Mouse (Mus musculus): ENCODE data around the gene Suco. TPM values are rescaled to one million over a fixed set of nuclear protein-coding genes. Genes with fewer than 3 reads are reported as not detected.

Suco gene
- 16.7 and 22.3 TPM in 2 replicates for polyA plus RNA-seq (2014; fragmentation: Nextera tagmentation; extraction: Ambion mirVana)

DNA sequence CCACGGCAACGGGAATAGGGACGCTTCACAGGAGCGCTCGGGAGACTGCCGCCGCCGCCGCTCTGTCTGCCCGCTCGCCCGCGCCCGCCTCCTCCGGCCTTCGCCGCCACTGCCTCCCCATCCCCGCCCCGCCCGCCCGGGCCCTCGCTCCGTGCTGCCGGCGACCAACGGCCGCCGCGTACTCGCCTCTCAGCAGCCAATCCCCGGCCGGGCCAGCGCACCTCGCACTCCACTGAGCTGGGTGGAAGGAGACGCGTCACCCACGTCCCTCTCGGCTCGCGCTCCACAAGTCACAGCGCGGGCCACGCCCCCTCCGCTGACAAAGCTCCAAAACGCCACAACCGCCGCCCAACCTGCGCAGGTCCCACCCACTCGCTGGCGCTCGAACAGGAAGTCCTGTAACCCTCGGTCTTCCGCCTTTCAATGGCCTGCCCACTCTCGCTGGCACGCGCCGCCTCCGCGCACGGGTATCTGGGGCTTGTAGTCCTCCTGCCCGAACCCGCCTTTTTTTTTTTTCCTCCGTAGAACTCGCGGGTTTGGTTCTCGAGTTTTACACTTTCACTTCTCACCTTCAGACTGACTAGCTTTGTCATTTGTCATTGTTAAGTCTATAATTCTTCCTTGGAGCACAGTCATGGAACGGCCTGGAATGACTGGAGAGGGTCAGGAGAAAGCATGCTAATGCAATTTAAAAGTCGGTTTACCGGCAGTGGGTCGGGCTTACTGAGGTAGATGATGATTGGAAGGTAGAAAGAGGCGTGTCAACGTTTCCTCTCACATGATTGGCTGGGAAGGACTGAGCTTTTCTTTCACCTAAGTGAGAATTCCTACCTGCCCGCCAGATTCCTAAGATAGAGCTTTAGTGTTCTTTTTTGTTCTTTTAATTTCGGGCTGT lies at the start of gene Suco:
Suco (minus strand) TSS at position 130 of the 895 bp plus-strand sequence.
- Histone ChIP-seq H3K27me3 (replicated peaks; ENCODE audit: control insufficient read depth, insufficient read depth, low read length) (no peaks in the 10 kb centered on the region), H3K4me1 (replicated peaks; ENCODE audit: control insufficient read depth, insufficient read depth, low read length) (peaks cover 13% of the 10 kb centered on the region), H3K27ac (ENCODE audit: low read depth, low read length) (peak within 1 kb of the TSS; percentile 96), H3K4me3 (ENCODE audit: low read depth, low read length) (peak within 1 kb of the TSS; percentile 87), H3K4me2 (peak within 1 kb of the TSS; percentile 83), H3K9me3 (ENCODE audit: control insufficient read depth, low read length) (no peaks in the 10 kb centered on the region), H3K9ac (ENCODE audit: low read depth, low read length) (peak within 1 kb of the TSS; percentile 92), H3K36me3 (ENCODE audit: control insufficient read depth, insufficient read depth, low read length) (no peaks in the 10 kb centered on the region)
- ATAC-seq (replicated peaks; ENCODE audit: low FRiP score) (peak; percentile 97), DNase-seq (ENCODE audit: low spot score) (peak; percentile 98)
- under 1% methylated on average over 57 of the region's 74 CpGs for WGBS

DNA sequence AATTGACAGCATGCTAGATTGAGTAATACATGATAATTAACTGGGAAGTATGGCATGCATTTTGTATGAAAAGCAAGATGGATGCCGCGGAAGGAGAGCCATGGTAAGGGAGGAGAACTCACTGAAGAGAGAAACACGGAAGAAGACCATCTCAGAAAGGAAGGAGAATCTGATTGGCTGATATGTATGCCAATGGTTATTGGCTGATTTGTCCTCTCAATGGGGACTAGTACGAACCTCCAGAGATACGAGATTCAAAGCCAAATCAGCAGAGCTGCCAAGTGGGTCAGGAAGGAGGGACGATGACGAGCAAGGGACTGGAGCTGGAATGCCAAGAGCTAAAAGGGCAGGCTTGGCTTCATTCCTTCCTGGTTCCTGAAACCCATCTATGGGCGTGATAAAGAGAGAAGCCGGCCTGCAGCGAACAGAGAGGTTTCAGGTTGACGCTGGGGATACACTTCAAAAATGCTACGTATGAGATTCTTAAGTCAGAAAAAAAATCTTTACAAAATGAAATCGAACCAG lies 48.9 kb upstream of the Suco start:
- H3K4me3 ChIP-seq (ENCODE audit: low read depth, low read length) = no peak overlapping the region
- no peaks in the 10 kb centered on the region for H3K36me3 ChIP-seq (ENCODE audit: control insufficient read depth, insufficient read depth, low read length)
- H3K9me3 ChIP-seq (ENCODE audit: control insufficient read depth, low read length) = no peaks in the 10 kb centered on the region
- ATAC-seq (replicated peaks; ENCODE audit: low FRiP score) = no peak
- no peak overlapping the region for H3K9ac ChIP-seq (ENCODE audit: low read depth, low read length)
- no peaks in the 10 kb centered on the region for H3K4me1 ChIP-seq (replicated peaks; ENCODE audit: control insufficient read depth, insufficient read depth, low read length)
- 87% methylated on average over 13 of the region's 13 CpGs for WGBS
- no peaks in the 10 kb centered on the region for H3K27me3 ChIP-seq (replicated peaks; ENCODE audit: control insufficient read depth, insufficient read depth, low read length)
- no peak overlapping the region for H3K4me2 ChIP-seq
- H3K27ac ChIP-seq (ENCODE audit: low read depth, low read length) = no peak overlapping the region
- DNase-seq (ENCODE audit: low spot score) = no peak

DNA sequence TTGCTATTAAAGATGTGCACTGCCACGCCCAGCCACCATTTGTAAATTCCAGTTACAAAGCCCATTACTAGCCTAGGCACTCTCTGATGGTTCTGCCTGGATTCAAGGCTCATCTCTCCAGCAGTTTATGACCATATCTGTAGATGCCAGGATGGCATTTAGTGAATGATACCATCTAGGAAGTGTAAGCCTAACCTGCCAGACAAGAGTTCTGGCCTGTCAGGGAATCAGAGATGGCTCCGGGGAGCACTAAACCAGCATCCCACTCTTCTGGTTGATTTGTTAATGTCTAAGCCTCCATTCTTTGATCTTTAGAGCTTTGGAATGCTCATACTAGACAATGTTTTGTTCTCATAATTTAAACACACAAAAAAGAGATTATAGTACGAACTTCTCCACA lies 47.8 kb upstream of the Suco start:
- H3K36me3 ChIP-seq (ENCODE audit: control insufficient read depth, insufficient read depth, low read length) = no peaks in the 10 kb centered on the region
- H3K4me3 ChIP-seq (ENCODE audit: low read depth, low read length) = no peak overlapping the region
- DNase-seq (ENCODE audit: low spot score) (no peak), ATAC-seq (replicated peaks; ENCODE audit: low FRiP score) (no peak)
- H3K4me2 ChIP-seq = no peak overlapping the region
- no peak overlapping the region for H3K9ac ChIP-seq (ENCODE audit: low read depth, low read length)
- H3K4me1 ChIP-seq (replicated peaks; ENCODE audit: control insufficient read depth, insufficient read depth, low read length) = no peaks in the 10 kb centered on the region
- no peaks in the 10 kb centered on the region for H3K9me3 ChIP-seq (ENCODE audit: control insufficient read depth, low read length)
- no peak overlapping the region for H3K27ac ChIP-seq (ENCODE audit: low read depth, low read length)
- 83% methylated on average over 3 of the region's 3 CpGs for WGBS
- H3K27me3 ChIP-seq (replicated peaks; ENCODE audit: control insufficient read depth, insufficient read depth, low read length) = no peaks in the 10 kb centered on the region

DNA sequence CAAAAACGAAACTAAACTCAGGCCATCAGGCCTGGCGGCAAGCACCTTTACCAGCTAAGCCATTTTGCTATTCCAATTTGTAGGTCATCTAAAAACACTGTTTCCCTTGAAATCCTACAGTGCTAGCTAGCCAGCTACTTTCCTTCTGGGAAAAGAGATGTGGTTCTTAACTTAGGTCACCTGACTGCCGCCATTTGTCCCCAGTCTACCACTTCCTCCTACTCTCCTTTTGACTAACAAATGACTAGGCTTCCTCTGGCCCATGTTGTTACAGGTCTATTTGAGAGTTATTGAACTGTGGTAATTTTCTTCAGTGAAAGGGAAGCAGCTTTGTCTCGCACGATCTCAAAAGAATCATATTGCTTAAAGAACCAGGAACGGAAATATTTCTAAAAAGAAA lies 45.4 kb upstream of the Suco start:
- Histone ChIP-seq H3K36me3 (ENCODE audit: control insufficient read depth, insufficient read depth, low read length) (no peaks in the 10 kb centered on the region), H3K4me2 (no peak overlapping the region), H3K27ac (ENCODE audit: low read depth, low read length) (no peak overlapping the region), H3K4me1 (replicated peaks; ENCODE audit: control insufficient read depth, insufficient read depth, low read length) (no peaks in the 10 kb centered on the region; the same call in 1 of the 2 replicates), H3K4me3 (ENCODE audit: low read depth, low read length) (no peak overlapping the region), H3K9me3 (ENCODE audit: control insufficient read depth, low read length) (no peaks in the 10 kb centered on the region), H3K27me3 (replicated peaks; ENCODE audit: control insufficient read depth, insufficient read depth, low read length) (no peaks in the 10 kb centered on the region), H3K9ac (ENCODE audit: low read depth, low read length) (no peak overlapping the region)
- no peak for ATAC-seq (replicated peaks; ENCODE audit: low FRiP score)
- WGBS = 89% methylated on average over 6 of the region's 6 CpGs
- no peak for DNase-seq (ENCODE audit: low spot score)

DNA sequence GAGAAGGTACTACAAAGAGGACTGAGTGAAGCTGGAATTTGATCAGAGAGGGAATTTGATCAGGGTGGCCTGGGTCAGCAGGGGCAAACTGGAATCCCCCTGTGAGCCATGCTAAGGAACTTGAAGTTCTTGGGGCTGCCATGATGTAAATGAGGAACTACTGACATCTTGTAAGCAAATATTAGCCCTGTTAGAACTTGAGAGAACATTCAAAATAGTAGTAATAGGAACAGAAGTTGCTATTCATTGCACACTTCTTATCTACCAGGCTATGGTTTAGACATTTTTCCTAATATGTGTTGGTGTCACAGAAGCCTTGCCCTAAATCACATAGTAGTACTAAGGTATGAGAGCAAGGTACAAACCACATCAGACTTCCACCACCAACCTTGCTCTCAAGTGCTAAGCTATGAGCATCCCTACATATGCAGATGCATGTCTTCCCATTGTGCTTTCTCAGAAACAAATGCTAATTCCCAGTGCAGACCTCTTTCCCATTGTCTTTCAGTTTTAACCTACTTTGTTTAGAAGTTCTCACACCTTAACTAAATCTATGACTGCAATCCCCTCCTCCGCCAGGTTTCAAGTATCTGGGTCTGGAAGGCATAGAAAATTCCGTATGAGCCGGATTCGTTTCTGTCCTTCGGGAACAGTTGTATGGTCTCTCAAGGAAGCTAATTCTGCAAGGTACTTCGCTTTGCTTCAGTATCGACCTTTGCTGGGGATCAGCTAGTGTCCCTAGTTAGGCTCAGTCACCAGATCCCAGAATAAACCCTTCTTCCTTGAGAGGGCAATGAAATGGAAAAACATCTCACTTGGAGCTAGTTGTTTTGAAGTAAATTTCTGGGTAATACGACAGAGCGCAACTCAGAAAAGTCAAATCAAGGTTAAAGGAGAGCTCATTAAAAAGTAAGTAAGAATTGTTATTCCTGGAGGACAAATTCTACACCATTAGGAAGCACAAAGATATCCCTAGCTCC lies 44.3 kb upstream of the Suco start:
- Histone ChIP-seq H3K4me1 (replicated peaks; ENCODE audit: control insufficient read depth, insufficient read depth, low read length) (no peaks in the 10 kb centered on the region; the same call in 1 of the 2 replicates), H3K9ac (ENCODE audit: low read depth, low read length) (no peak overlapping the region), H3K4me3 (ENCODE audit: low read depth, low read length) (no peak overlapping the region), H3K36me3 (ENCODE audit: control insufficient read depth, insufficient read depth, low read length) (no peaks in the 10 kb centered on the region), H3K9me3 (ENCODE audit: control insufficient read depth, low read length) (no peaks in the 10 kb centered on the region), H3K27me3 (replicated peaks; ENCODE audit: control insufficient read depth, insufficient read depth, low read length) (no peaks in the 10 kb centered on the region), H3K4me2 (no peak overlapping the region), H3K27ac (ENCODE audit: low read depth, low read length) (no peak overlapping the region)
- ATAC-seq (replicated peaks; ENCODE audit: low FRiP score) (no peak), DNase-seq (ENCODE audit: low spot score) (no peak)
- 89% methylated on average over 9 of the region's 9 CpGs for WGBS

DNA sequence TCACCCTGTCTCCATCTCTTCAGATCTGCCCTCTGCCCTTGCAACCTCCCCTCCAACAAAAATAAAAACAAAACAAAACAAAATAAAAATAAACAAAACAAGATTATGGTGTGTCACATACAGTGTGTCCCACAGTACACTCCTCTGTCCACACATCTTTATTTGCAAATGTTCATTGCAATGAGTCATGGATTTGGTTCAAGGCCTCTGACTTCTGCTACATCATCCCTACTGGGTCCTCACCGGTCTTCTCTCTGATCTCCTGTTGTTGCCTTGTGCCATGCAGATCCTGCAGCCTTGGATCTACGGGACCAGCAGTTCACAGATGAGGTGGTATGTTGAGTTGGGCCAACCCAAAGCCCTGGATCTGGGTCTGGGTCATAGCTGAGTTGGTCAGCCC lies 43.1 kb upstream of the Suco start:
- Histone ChIP-seq H3K27ac (ENCODE audit: low read depth, low read length) (no peak overlapping the region), H3K4me3 (ENCODE audit: low read depth, low read length) (no peak overlapping the region), H3K4me1 (replicated peaks; ENCODE audit: control insufficient read depth, insufficient read depth, low read length) (no peaks in the 10 kb centered on the region; the same call in 1 of the 2 replicates), H3K36me3 (ENCODE audit: control insufficient read depth, insufficient read depth, low read length) (no peaks in the 10 kb centered on the region), H3K9ac (ENCODE audit: low read depth, low read length) (no peak overlapping the region), H3K9me3 (ENCODE audit: control insufficient read depth, low read length) (no peaks in the 10 kb centered on the region), H3K4me2 (no peak overlapping the region), H3K27me3 (replicated peaks; ENCODE audit: control insufficient read depth, insufficient read depth, low read length) (no peaks in the 10 kb centered on the region; the same call in 1 of the 2 replicates)
- WGBS = 88% methylated on average over 2 of the region's 2 CpGs
- DNase-seq (ENCODE audit: low spot score) (no peak), ATAC-seq (replicated peaks; ENCODE audit: low FRiP score) (no peak)

DNA sequence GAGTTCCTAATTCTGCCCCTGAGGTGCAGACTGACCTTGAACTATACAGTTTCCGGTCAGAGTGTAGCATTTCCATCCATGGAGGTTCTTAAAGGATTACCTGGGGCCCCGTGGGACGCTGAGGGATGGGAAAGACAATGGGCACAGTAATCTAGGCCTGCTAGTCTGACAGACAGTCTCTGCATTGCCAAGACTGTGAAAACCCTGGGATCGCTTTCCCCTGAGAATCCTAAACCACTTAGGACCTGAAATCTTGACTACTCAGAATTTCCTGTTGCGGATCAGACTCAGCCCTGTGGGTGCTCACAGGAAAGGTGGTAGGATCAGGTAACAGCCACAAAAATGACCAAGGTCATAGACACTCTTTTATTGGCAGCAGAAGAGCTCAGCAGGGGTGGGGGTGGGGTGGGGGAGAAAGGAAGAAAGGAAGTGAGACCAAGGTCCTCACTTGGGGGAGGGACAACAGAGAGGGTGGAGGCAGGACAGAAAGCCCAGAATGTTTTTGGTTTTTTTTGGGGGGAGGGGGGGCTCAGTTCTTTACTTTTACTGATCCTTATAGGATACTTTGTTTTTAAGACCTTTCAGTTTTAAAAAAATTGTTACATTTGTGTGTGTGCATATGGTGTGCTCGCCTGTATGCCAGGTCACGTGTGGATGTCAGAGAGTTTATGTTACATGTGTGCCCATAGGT lies 42.3 kb upstream of the Suco start:
- H3K27me3 ChIP-seq (replicated peaks; ENCODE audit: control insufficient read depth, insufficient read depth, low read length) = no peaks in the 10 kb centered on the region; the same call in 1 of the 2 replicates
- ATAC-seq (replicated peaks; ENCODE audit: low FRiP score) (no peak), DNase-seq (ENCODE audit: low spot score) (no peak)
- no peak overlapping the region for H3K27ac ChIP-seq (ENCODE audit: low read depth, low read length)
- H3K36me3 ChIP-seq (ENCODE audit: control insufficient read depth, insufficient read depth, low read length) = no peaks in the 10 kb centered on the region
- no peaks in the 10 kb centered on the region for H3K9me3 ChIP-seq (ENCODE audit: control insufficient read depth, low read length)
- H3K9ac ChIP-seq (ENCODE audit: low read depth, low read length) = no peak overlapping the region
- H3K4me1 ChIP-seq (replicated peaks; ENCODE audit: control insufficient read depth, insufficient read depth, low read length) = no peaks in the 10 kb centered on the region; the same call in 1 of the 2 replicates
- WGBS = 42% methylated on average over 7 of the region's 7 CpGs
- H3K4me2 ChIP-seq = no peak overlapping the region
- H3K4me3 ChIP-seq (ENCODE audit: low read depth, low read length) = no peak overlapping the region

DNA sequence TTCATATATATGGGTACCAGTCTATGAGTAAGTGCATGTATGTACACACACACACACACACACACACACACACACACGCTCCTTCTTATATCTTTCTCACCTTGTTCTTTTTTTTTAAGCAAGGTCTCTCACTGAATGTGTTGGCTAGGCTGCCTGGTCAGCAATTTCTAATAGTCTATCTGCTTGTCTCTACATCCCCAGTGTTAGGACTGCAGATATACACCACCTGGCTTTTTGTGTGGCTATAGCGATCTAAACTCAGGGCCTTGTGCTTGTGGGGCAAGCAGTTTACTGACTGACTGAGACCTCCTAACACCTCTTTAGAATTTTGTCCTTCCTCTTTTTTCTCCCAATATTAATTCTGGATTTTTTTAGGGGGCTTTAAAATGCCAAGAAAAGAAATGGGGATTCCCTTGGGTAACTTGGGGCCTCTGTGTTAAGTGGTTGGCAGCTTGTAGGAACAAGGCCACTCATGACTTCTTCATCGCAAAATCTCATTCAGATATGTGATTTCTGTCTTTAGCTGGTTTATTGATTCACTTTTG lies 41.5 kb upstream of the Suco start:
- H3K27ac ChIP-seq (ENCODE audit: low read depth, low read length) = no peak overlapping the region
- no peak overlapping the region for H3K4me2 ChIP-seq
- no peak overlapping the region for H3K9ac ChIP-seq (ENCODE audit: low read depth, low read length)
- H3K36me3 ChIP-seq (ENCODE audit: control insufficient read depth, insufficient read depth, low read length) = no peaks in the 10 kb centered on the region
- ATAC-seq (replicated peaks; ENCODE audit: low FRiP score) (no peak), DNase-seq (ENCODE audit: low spot score) (no peak)
- no peaks in the 10 kb centered on the region; the same call in 1 of the 2 replicates for H3K4me1 ChIP-seq (replicated peaks; ENCODE audit: control insufficient read depth, insufficient read depth, low read length)
- H3K4me3 ChIP-seq (ENCODE audit: low read depth, low read length) = no peak overlapping the region
- no peaks in the 10 kb centered on the region for H3K9me3 ChIP-seq (ENCODE audit: control insufficient read depth, low read length)
- WGBS = 83% methylated on average over 3 of the region's 3 CpGs
- no peaks in the 10 kb centered on the region; the same call in 1 of the 2 replicates for H3K27me3 ChIP-seq (replicated peaks; ENCODE audit: control insufficient read depth, insufficient read depth, low read length)

Data from liver, embryonic 11.5 days (tissue).